Mouse (Mus musculus) liver, embryonic 11.5 days (tissue): ENCODE data around the gene Cenpw. TPM values are rescaled to one million over a fixed set of nuclear protein-coding genes. Genes with fewer than 3 reads are reported as not detected.

Experiments
- ATAC-seq: fragments of 200-750 bp; cut with Nextera tagmentation; replicated peaks from 2 replicates; pipeline ENCODE4 v1.8.0; 2017; ENCODE audit warnings: moderate number of reproducible peaks, mild to moderate bottlenecking, moderate TSS enrichment, moderate library complexity; ENCODE audit not compliant: low FRiP score
- DNase-seq: peaks from one replicate; pipeline ENCODE4 v3.0.0-alpha.2; 2017; ENCODE audit warnings: low spot score
- H3K27ac ChIP-seq: fragments of 300-500 bp; sonication (generic); 2 replicates; pipeline ENCODE4 v1.5.1; 2014; ENCODE audit warnings: mild to moderate bottlenecking, low read depth, low read length, control low read depth
- H3K27me3 ChIP-seq: fragments of 300-500 bp; sonication (generic); replicated peaks from 2 replicates; pipeline ENCODE4 v1.6.1; 2014; ENCODE audit warnings: low read length, mixed read lengths; ENCODE audit not compliant: control insufficient read depth, insufficient read depth
- H3K36me3 ChIP-seq: fragments of 300-500 bp; sonication (generic); 2 replicates; pipeline ENCODE4 v1.6.1; 2014; ENCODE audit warnings: mild to moderate bottlenecking, low read length, moderate library complexity, mixed read lengths; ENCODE audit not compliant: control insufficient read depth, insufficient read depth
- H3K4me1 ChIP-seq: fragments of 300-500 bp; sonication (generic); replicated peaks from 2 replicates; pipeline ENCODE4 v1.6.1; 2014; ENCODE audit warnings: low read length, mixed read lengths; ENCODE audit not compliant: control insufficient read depth, insufficient read depth
- H3K4me2 ChIP-seq: fragments of 300-500 bp; sonication (generic); 2 replicates; pipeline ENCODE4 v1.6.1; 2014; ENCODE audit warnings: mild to moderate bottlenecking, control low read depth, moderate library complexity
- H3K4me3 ChIP-seq: fragments of 300-500 bp; sonication (generic); 2 replicates; pipeline ENCODE4 v1.5.1; 2014; ENCODE audit warnings: low read depth, low read length, control low read depth
- H3K9ac ChIP-seq: fragments of 300-500 bp; sonication (generic); 2 replicates; pipeline ENCODE4 v1.6.1; 2014; ENCODE audit warnings: low read depth, low read length, control low read depth
- H3K9me3 ChIP-seq: fragments of 300-500 bp; sonication (generic); 2 replicates; pipeline ENCODE4 v1.6.1; 2016; ENCODE audit warnings: low read length, inconsistent platforms, mixed read lengths; ENCODE audit not compliant: control insufficient read depth
- WGBS: fragments of 180-500 bp; shearing (Covaris S2); extraction: QIAGEN DNeasy Blood & Tissue Kit; methylation state at CpG from one replicate; pipeline ENCODE4 v1.1.7; 2014; 5-methylcytosine and 5-hydroxymethylcytosine counted together
- polyA plus RNA-seq: library from polyadenylated mRNA; unstranded; fragments of >200 nt; fragmentation: Nextera tagmentation; extraction: Ambion mirVana; gene quantifications from 2 replicates; pipeline ENCODE4 v1.2.1, GENCODE M21; 2014

The Cenpw gene
- 65.8 and 67.6 TPM in 2 replicates for polyA plus RNA-seq

DNA sequence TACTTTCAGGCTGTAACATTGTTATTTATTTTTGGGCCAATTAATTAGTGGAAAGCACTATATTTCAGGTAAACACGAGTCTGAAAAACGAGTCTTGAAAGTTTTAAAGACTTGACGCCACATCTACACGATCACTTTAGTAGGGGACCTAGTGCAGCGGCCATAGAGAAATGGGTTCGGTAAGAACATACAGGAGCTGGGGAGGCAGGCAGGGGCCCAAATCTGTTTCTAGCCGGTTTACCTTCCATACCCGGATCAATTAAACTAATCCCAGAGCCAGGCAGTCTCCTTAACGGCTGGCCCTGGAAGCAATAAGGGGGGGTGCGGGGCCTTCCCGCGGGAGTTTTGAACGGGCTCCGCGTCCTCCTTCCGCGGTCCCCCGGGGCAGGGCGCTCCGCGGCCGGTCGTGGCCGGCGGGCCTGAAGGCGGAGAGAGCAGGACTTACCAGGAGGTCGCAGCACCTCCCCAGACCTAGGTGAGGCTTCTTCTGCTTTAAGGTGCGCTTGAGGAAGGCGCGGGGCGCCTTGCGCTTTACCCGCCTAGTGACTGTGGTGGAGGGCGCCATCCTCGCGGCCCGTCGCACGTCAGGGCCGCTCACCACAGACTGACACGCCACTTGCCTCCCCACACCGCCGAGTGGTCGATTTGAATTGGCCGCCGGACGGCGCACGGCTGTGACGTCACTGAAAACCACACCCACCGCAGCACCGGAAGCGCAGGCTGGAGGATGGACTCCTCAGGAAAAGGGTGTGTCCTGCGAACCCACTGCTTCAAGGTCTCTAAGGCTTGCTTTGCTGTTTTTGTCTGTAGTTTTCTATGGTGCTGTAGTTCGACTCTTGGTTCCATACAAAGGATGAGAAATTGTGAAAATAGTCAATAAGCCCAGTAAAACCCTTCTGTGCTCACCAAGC is at the start of gene Cenpw:
Cenpw (minus strand) TSS at position 645 of the 911 bp plus-strand sequence.
- Histone ChIP-seq H3K9ac (peak within 1 kb of the TSS; percentile 73), H3K4me3 (peak within 1 kb of the TSS; percentile 68), H3K9me3 (no peaks in the 10 kb centered on the region), H3K27me3 (no peaks in the 10 kb centered on the region), H3K4me1 (peaks cover 3% of the 10 kb centered on the region), H3K4me2 (peak within 1 kb of the TSS; percentile 78), H3K27ac (no peak within 1 kb of the TSS), H3K36me3 (peaks cover 3% of the 10 kb centered on the region; the same call in 1 of the 2 replicates)
- peak; percentile 94 for DNase-seq
- peak; percentile 99 for ATAC-seq
- WGBS = under 1% methylated on average over 55 of the region's 55 CpGs

- WGBS = 61% methylated on average over 3 of the region's 3 CpGs
- Histone ChIP-seq H3K4me1 (no peaks in the 10 kb centered on the region), H3K9me3 (no peaks in the 10 kb centered on the region), H3K27me3 (no peaks in the 10 kb centered on the region), H3K36me3 (no peaks in the 10 kb centered on the region), H3K4me3 (no peak overlapping the region), H3K9ac (no peak overlapping the region), H3K27ac (no peak overlapping the region), H3K4me2 (no peak overlapping the region)
- DNase-seq = no peak
- no peak for ATAC-seq
Measured at GRCm38 (mm10) chr10:30249654-30250053, 49.3 kb upstream of the Cenpw start.

GRCm38 (mm10) chr10:30199501-30199900 is 859 bp downstream of the Cenpw start:
- Histone ChIP-seq H3K36me3 (peaks cover 3% of the 10 kb centered on the region; the same call in 1 of the 2 replicates), H3K9me3 (no peaks in the 10 kb centered on the region), H3K27me3 (no peaks in the 10 kb centered on the region), H3K4me1 (peaks cover 3% of the 10 kb centered on the region), H3K4me3 (peak overlapping the region; percentile 68), H3K27ac (no peak overlapping the region), H3K4me2 (peak overlapping the region; percentile 78), H3K9ac (peak overlapping the region; percentile 73)
- WGBS = 61% methylated on average over 5 of the region's 5 CpGs
- DNase-seq = no peak
- no peak for ATAC-seq

DNA sequence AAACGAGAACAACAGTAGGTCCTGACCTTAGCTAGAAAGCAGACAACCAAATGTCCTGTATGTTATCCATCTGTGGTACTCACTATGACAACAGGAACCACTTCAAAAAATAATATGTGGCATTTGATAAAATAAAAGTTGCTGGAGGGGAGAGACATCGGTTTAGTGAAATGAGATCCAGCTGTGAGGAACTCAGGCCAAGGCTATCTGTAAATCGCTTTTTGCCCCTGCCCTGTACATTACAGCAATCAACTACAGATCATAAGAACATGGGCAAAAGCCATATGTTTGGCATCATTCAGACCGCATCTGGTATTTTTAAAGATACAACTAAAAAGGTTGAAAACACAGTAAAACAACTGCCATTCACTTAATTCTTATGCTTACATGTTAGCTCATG is 32.7 kb downstream of the Cenpw start:
- Histone ChIP-seq H3K4me1 (no peaks in the 10 kb centered on the region), H3K27ac (no peak overlapping the region), H3K36me3 (no peaks in the 10 kb centered on the region), H3K9me3 (no peaks in the 10 kb centered on the region), H3K27me3 (no peaks in the 10 kb centered on the region), H3K9ac (no peak overlapping the region), H3K4me3 (no peak overlapping the region), H3K4me2 (no peak overlapping the region)
- DNase-seq (no peak), ATAC-seq (no peak)
- WGBS = 74% methylated on average over 4 of the region's 4 CpGs
